Mouse (Mus musculus): ENCODE measurements around the gene Hoxc4.
A peak's percentile ranks its signal among the peaks of the same experiment; 100 is the strongest.

Gene Hoxc4

DNA sequence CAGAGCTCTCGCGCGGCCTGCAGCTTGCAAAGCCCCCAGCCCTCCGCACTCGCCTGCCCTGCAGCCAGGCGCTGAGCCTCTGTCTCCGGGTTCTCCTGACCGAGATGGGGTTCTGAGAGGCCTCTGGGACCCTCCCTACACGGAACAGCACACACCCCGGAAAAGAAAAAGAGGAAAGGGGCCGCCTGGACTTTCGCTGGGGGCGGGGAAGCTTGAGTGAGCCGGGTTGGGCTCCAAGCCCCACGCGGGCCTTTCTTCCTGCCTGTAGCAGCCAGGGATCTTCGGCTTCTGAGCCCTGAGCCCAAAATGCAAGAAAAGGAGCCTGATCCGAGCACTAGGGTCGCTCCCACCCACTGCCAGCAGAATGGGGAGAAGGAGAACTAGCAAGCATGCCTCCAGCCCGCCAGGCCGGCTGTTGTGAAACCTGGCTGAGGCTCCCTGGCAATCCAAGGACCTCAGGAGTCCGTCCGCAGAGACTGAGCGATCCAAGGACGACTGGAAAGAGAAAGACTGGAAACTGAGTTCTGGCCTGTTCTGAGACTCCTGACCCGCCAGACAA lies 6.7 kb upstream of the Hoxc4 start:
- DNase-seq (ENCODE audit: low read depth, low spot score): no peak

GRCm38 (mm10) chr15:103013238-103013984 lies 5.3 kb upstream of the Hoxc4 start:
- DNase-seq (ENCODE audit: low read depth, low spot score): peak; percentile 71

DNA sequence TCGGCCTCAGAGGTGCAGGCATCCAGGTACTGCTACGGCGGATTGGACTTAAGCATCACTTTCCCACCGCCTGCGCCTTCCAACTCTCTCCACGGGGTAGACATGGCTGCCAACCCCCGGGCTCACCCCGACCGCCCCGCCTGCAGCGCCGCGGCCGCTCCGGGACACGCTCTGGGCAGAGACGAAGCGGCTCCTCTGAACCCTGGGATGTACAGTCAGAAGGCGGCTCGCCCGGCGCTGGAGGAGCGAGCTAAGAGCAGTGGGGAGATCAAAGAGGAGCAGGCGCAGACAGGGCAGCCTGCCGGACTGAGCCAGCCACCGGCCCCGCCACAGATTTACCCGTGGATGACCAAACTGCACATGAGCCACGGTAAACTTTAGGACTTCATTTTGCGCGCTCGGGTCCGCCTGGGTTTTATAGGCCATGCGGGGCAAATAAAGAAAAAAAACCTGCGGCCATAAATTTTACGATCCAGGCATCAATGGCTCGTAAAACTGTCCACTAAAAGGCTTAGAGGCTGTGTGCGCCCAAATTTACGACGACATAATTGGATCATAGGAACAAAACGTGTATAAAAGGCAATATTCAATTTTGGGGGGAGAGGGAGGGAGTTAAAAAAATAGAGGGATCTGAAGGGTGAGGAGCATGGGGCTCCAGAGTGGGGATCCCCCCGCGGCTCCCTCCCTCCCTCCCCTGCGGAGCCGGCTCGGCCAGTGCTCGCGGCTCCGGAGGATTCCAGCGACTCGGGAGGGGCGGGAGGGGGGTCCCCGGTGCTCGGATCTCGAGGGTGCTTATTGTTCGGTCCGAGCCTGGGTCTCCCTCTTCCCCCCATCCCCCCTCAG lies 4.3 kb upstream of the Hoxc4 start:
- DNase-seq (ENCODE audit: low read depth, low spot score): peak; percentile 4

DNA sequence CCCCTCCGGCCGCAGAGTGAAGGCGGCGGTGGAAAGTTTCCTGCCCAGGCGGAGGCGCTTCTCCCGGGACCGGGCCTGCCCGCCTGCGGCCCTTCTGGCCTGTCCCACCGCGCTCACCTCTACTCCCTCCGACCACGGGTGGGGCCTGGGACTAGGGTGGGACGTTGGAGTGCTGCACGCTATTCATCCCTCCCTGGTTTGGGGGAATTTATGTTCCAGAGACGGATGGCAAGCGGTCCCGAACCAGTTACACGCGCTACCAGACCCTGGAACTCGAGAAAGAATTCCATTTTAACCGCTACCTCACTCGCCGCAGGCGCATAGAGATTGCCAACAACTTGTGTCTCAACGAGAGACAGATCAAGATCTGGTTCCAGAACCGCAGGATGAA lies 3.7 kb upstream of the Hoxc4 start:
- DNase-seq (ENCODE audit: low read depth, low spot score): no peak

- no peak for DNase-seq (ENCODE audit: low read depth, low spot score)
Observed at GRCm38 (mm10) chr15:103015406-103016166, 3.1 kb upstream of the Hoxc4 start.

- no peak for DNase-seq (ENCODE audit: low read depth, low spot score)
Observed at GRCm38 (mm10) chr15:103020899-103021418, 2.2 kb downstream of the Hoxc4 start.

DNA sequence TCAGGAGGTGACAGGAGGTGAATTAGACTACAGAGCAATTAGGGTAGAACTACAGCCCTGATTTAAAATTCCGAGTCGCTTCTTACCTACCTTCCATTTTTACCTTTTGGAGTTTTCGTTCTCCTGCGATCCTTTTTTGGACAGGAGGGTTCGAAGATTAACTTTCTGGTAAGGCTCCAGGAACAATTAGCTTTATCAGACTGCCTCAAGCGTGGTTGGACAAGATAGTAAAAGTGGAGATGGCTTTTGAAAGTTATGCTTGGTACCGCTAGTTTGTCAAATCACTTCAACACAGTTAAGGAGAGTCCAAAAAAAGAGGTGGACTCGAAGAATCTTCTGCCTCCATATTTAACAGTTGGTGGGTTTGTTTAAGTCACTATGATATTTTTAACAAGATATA lies 2.8 kb downstream of the Hoxc4 start:
- no peak for DNase-seq (ENCODE audit: low read depth, low spot score)

- no peak for DNase-seq (ENCODE audit: low read depth, low spot score)
Observed at GRCm38 (mm10) chr15:103024131-103024530, 5.4 kb downstream of the Hoxc4 start.

DNA sequence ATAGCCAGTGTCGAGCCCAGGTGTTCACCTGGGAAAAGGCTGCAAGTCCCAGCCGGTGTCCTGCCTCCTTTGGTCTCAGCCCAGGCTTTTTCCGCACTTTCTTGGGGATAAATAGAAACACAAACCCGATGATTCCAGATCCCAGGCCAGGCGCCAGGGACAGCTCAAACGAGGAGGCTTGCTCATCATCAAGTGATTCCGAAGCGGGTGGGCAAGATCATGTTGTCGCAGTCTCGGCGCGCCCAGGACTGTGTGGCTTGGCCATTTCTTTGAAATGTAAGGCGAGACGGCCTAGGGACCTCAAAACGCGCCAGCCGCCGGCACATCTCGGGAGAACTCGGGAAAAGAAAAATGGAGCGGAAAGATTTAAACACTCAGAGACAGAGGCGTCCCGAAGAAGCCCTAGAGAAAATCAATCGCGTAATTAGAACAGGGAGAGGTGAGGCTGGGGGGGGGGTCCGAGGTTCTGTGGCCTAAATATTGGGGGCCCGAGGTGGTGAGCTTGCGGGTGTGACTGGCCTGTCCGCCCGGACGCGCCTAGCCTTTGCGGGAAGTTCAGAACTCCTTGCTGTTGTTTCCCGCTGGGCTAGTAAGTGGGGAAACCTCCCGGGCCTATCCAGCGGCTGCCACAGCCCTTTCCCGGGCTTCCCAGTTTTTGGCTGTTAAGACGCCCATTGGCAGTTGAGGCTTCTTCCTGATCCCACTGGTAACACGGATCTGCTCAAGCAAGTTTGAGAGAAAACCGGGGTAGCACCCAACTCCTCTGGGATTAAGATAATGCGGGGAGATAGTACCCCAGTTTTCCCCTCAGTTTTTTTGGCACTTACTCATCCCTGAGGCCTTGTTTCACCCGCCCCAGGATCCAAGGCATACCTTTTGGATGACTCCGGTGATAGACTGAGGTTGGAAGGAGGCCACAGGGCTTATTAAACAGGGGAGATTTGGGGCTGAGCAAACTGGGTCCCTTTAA lies 8.8 kb downstream of the Hoxc4 start:
- no peak for DNase-seq (ENCODE audit: low read depth, low spot score)

- no peak for DNase-seq (ENCODE audit: low read depth, low spot score)
Observed at GRCm38 (mm10) chr15:103028916-103029512, 10.3 kb downstream of the Hoxc4 start.

- no peak for DNase-seq (ENCODE audit: low read depth, low spot score)
Observed at GRCm38 (mm10) chr15:103030142-103030541, 11.4 kb downstream of the Hoxc4 start.

DNA sequence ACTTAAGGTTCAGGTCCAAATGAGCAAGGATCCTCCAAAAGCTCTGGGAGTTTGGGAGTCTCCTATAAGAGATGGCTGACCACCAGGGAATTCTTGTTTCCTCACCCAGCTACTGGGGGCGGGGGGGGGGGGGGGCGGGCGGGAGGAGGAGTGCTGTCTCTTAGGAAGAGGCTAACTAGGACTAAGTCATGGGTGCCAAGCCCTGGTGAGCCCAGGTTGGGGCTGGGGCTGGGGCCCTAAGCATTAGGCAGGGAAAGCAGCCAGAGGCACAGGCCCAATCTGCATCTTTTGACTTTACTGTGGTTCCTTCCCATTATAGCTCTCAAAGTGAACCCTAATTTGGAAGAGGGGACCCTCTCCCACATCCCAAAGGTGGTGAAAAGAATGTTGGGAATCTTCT lies 13.4 kb downstream of the Hoxc4 start:
- DNase-seq (ENCODE audit: low read depth, low spot score): no peak

- no peak for DNase-seq (ENCODE audit: low read depth, low spot score)
Observed at GRCm38 (mm10) chr15:103032646-103033575, 14.2 kb downstream of the Hoxc4 start.

DNA sequence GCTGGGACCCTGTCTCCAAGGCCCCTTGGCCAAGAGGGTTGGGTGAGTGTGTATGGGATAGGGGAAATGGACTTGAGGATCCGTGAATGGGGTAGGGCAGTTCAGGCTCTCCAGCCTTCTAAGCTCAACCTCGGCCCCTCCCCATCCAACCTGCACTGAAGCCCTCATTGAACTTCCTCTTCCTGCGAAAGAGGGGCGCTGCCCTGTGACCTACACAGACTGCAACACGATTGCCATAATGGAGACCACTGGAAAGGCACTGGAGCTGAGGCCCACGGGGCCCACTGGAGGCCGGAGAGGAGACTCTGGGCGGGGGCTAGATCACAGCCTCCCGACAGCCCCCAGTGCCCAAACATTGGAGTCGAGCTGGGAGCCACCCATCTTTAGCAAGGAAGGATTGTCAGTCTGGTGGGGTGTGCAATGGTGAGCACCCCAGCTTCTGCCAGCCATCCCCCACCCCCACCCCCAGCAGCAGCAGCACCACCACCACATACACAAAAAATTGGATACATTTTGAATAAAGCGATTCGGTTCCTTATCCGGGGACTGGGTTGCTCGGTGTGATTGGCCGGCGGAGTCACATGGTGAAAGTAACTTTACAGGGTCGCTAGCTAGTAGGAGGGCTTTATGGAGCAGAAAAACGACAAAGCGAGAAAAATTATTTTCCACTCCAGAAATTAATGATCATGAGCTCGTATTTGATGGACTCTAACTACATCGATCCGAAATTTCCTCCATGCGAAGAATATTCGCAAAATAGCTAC lies 15.5 kb downstream of the Hoxc4 start:
- DNase-seq (ENCODE audit: low read depth, low spot score): no peak

- DNase-seq (ENCODE audit: low read depth, low spot score): no peak
Observed at GRCm38 (mm10) chr15:103034807-103035547, 16.2 kb downstream of the Hoxc4 start.

- DNase-seq (ENCODE audit: low read depth, low spot score): no peak
Observed at GRCm38 (mm10) chr15:103035548-103035881, 16.8 kb downstream of the Hoxc4 start.

- no peak for DNase-seq (ENCODE audit: low read depth, low spot score)
Observed at GRCm38 (mm10) chr15:103037579-103037978, 18.8 kb downstream of the Hoxc4 start.
